ENCODE assay signal across 13 mouse cellular contexts in the genomic region with DNA sequence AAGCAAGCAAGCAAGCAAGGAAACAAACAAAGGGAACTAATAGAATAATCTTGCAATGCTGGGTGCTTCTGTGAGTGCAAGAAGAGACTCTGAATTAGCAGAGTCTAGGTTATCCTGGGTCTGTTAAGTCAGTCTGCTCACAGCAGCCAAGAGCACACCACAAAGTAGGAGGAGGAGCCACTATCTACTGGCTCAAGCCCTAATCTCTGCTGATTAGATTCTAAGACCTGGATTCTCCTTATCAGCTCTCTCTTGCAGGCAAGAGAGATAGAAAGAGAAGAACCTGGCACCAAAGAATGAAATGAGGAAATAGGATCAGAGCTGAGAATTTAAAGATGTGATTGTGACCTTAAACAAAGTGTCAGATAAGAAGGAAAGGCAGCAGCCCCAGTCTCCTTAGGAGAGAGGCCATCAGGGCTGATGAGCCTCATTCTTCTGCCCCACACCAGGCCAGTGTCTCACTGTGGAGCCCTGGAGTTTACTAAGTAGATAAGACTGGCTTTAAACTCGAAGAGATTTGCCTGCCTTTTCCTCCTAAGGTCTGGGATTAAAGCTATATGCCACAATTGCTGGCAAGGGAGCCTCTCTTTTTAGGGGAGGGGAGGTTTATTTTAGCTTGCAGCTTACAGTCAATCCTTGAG.
"Had no signal": no experiment of that assay in that cellular context is flagged by ENCODE, and none has a peak within 500 bp of the region (broad histone marks: within the 10 kb centered on the region; RNA-seq: fewer than 3 reads in every experiment).

No protein-coding gene starts in this region.

- H3K27me3 ChIP-seq: limb, embryonic 13.5 days; neural tube, embryonic 13.5 days had no signal

- H3K4me2 ChIP-seq: limb, embryonic 13.5 days; midbrain, embryonic 11.5 days; neural tube, embryonic 13.5 days had no signal

- H3K9ac ChIP-seq: limb, embryonic 13.5 days; liver, embryonic 14.5 days; neural tube, embryonic 13.5 days had no signal

- DNase-seq: kidney, postnatal 10 days; kidney, postnatal 4 days; left cerebral cortex, postnatal 4 days; lung, adult 18-20 months; thymus, postnatal 4 days had no signal

- H3K9me3 ChIP-seq: limb, embryonic 13.5 days; megakaryocyte, embryonic 14.5 days; neural tube, embryonic 13.5 days had no signal

- H3K36me3 ChIP-seq: limb, embryonic 13.5 days; neural tube, embryonic 13.5 days had no signal

- H3K4me3 ChIP-seq: layer of hippocampus, adult 2 months; limb, embryonic 13.5 days; megakaryocyte, embryonic 14.5 days; neural tube, embryonic 13.5 days had no signal

- H3K27ac ChIP-seq: layer of hippocampus, adult 2 months; limb, embryonic 13.5 days; liver, embryonic 14.5 days; neural tube, embryonic 13.5 days; stomach, postnatal 0 days had no signal

- ATAC-seq: midbrain, embryonic 16.5 days had no signal
